Mouse (Mus musculus): ENCODE measurements around the gene Serpinf2. TPM values are rescaled to one million over a fixed set of nuclear protein-coding genes. Genes with fewer than 3 reads are reported as not detected.

The Serpinf2 gene
- polyA plus RNA-seq, 1 experiment: not detected

- H3K9ac ChIP-seq (ENCODE audit: low read depth, poor library complexity, severe bottlenecking): peak within 1 kb of the TSS; percentile 92
- no peaks in the 10 kb centered on the region for H3K9me3 ChIP-seq (replicated peaks; ENCODE audit: control insufficient read depth, insufficient read depth, low read length, poor library complexity, severe bottlenecking)
- TF ChIP-seq EP300 (IDR thresholded peaks at IDR 0.05; ENCODE audit: insufficient read depth, low read depth, low read length): peak; percentile 47; the same call in 1 of the 2 replicates
- TF ChIP-seq CTCF (IDR thresholded peaks at IDR 0.05; ENCODE audit: low read depth, low read length): no peak
- TF ChIP-seq POLR2A (IDR thresholded peaks at IDR 0.05; ENCODE audit: insufficient read depth, low read length): peak; percentile 53
- peak within 1 kb of the TSS; percentile 93 for H3K27ac ChIP-seq (ENCODE audit: insufficient read depth, low read length)
- no peaks in the 10 kb centered on the region for H3K4me1 ChIP-seq (ENCODE audit: control insufficient read depth, insufficient read depth, low read length)
- peak within 1 kb of the TSS; percentile 76 for H3K4me3 ChIP-seq (ENCODE audit: low read depth, low read length)
- peaks cover 5% of the 10 kb centered on the region for H3K36me3 ChIP-seq (ENCODE audit: control insufficient read depth, insufficient read depth, low read length, poor library complexity, severe bottlenecking)
- no peaks in the 10 kb centered on the region for H3K27me3 ChIP-seq (ENCODE audit: control insufficient read depth, insufficient read depth, low read length, poor library complexity, severe bottlenecking)
Measured at GRCm38 (mm10) chr11:75460844-75461742, 21.7 kb upstream of the Serpinf2 start, which contains the start of gene Tlcd2. Gene Tlcd2 (plus strand): TSS chr11:75461715.

- Histone ChIP-seq H3K9me3 (replicated peaks; ENCODE audit: control insufficient read depth, insufficient read depth, low read length, poor library complexity, severe bottlenecking) (no peaks in the 10 kb centered on the region), H3K9ac (ENCODE audit: low read depth, poor library complexity, severe bottlenecking) (peak overlapping the region; percentile 92), H3K27ac (ENCODE audit: insufficient read depth, low read length) (peak overlapping the region; percentile 95), H3K27me3 (ENCODE audit: control insufficient read depth, insufficient read depth, low read length, poor library complexity, severe bottlenecking) (no peaks in the 10 kb centered on the region), H3K4me1 (ENCODE audit: control insufficient read depth, insufficient read depth, low read length) (no peaks in the 10 kb centered on the region), H3K36me3 (ENCODE audit: control insufficient read depth, insufficient read depth, low read length, poor library complexity, severe bottlenecking) (peaks cover under 1% of the 10 kb centered on the region), H3K4me3 (ENCODE audit: low read depth, low read length) (peak overlapping the region; percentile 76)
- TF ChIP-seq EP300 (IDR thresholded peaks at IDR 0.05; ENCODE audit: insufficient read depth, low read depth, low read length) (no peak), CTCF (IDR thresholded peaks at IDR 0.05; ENCODE audit: low read depth, low read length) (no peak), POLR2A (IDR thresholded peaks at IDR 0.05; ENCODE audit: insufficient read depth, low read length) (peak; percentile 31)
Measured at GRCm38 (mm10) chr11:75460103-75460843, 20.9 kb upstream of the Serpinf2 start.

- peak overlapping the region; percentile 92 for H3K9ac ChIP-seq (ENCODE audit: low read depth, poor library complexity, severe bottlenecking)
Measured at GRCm38 (mm10) chr11:75459751-75460102, 20.3 kb upstream of the Serpinf2 start.

DNA sequence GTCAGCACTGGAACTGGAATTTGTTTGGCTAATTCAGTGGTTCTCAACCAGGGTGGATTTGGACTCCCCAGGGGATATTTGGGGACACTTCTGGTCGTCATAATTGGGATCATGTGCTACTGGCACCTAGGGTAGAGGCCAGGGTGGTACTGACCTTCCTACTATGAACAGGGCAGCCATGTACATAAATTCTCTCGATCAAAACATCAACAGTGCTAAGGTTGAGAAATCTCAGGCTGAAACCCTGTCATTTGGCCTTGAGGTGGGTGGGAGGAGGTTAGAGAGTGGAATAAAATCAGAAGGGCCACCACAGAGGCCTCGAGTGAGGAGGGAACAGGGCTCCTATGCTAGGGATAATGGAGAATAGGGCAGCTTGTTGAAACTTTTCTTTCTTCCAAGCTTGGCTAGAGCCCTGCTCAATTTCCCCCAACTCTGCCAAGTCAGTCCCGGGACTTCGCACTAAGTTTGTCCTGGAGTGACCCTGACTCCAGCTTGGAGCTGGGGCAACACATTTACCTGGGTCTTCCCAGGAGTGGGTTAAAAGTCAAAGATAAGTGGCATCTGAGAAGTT lies 19.8 kb upstream of the Serpinf2 start:
- no peaks in the 10 kb centered on the region for H3K9me3 ChIP-seq (replicated peaks; ENCODE audit: control insufficient read depth, insufficient read depth, low read length, poor library complexity, severe bottlenecking)
- peak overlapping the region; percentile 92 for H3K9ac ChIP-seq (ENCODE audit: low read depth, poor library complexity, severe bottlenecking)
- no peak for TF ChIP-seq CTCF (IDR thresholded peaks at IDR 0.05; ENCODE audit: low read depth, low read length)
- H3K27me3 ChIP-seq (ENCODE audit: control insufficient read depth, insufficient read depth, low read length, poor library complexity, severe bottlenecking): no peaks in the 10 kb centered on the region
- H3K36me3 ChIP-seq (ENCODE audit: control insufficient read depth, insufficient read depth, low read length, poor library complexity, severe bottlenecking): no peaks in the 10 kb centered on the region
- H3K4me1 ChIP-seq (ENCODE audit: control insufficient read depth, insufficient read depth, low read length): no peaks in the 10 kb centered on the region
- peak overlapping the region; percentile 95 for H3K27ac ChIP-seq (ENCODE audit: insufficient read depth, low read length)
- H3K4me3 ChIP-seq (ENCODE audit: low read depth, low read length): no peak overlapping the region

More at GRCm38 (mm10) chr11:75459751-75460102, 20.3 kb upstream of the Serpinf2 start:
- TF ChIP-seq CTCF (IDR thresholded peaks at IDR 0.05; ENCODE audit: low read depth, low read length) (no peak), EP300 (IDR thresholded peaks at IDR 0.05; ENCODE audit: insufficient read depth, low read depth, low read length) (no peak), POLR2A (IDR thresholded peaks at IDR 0.05; ENCODE audit: insufficient read depth, low read length) (no peak)
- no peaks in the 10 kb centered on the region for H3K4me1 ChIP-seq (ENCODE audit: control insufficient read depth, insufficient read depth, low read length)
- H3K27ac ChIP-seq (ENCODE audit: insufficient read depth, low read length): peak overlapping the region; percentile 95
- H3K36me3 ChIP-seq (ENCODE audit: control insufficient read depth, insufficient read depth, low read length, poor library complexity, severe bottlenecking): no peaks in the 10 kb centered on the region
- H3K4me3 ChIP-seq (ENCODE audit: low read depth, low read length): peak overlapping the region; percentile 66
- H3K27me3 ChIP-seq (ENCODE audit: control insufficient read depth, insufficient read depth, low read length, poor library complexity, severe bottlenecking): no peaks in the 10 kb centered on the region
- no peaks in the 10 kb centered on the region for H3K9me3 ChIP-seq (replicated peaks; ENCODE audit: control insufficient read depth, insufficient read depth, low read length, poor library complexity, severe bottlenecking)

- Histone ChIP-seq H3K9me3 (replicated peaks; ENCODE audit: control insufficient read depth, insufficient read depth, low read length, poor library complexity, severe bottlenecking) (no peaks in the 10 kb centered on the region), H3K27me3 (ENCODE audit: control insufficient read depth, insufficient read depth, low read length, poor library complexity, severe bottlenecking) (no peaks in the 10 kb centered on the region), H3K36me3 (ENCODE audit: control insufficient read depth, insufficient read depth, low read length, poor library complexity, severe bottlenecking) (no peaks in the 10 kb centered on the region), H3K9ac (ENCODE audit: low read depth, poor library complexity, severe bottlenecking) (no peak overlapping the region), H3K4me1 (ENCODE audit: control insufficient read depth, insufficient read depth, low read length) (no peaks in the 10 kb centered on the region), H3K4me3 (ENCODE audit: low read depth, low read length) (no peak overlapping the region), H3K27ac (ENCODE audit: insufficient read depth, low read length) (no peak overlapping the region)
- no peak for TF ChIP-seq CTCF (IDR thresholded peaks at IDR 0.05; ENCODE audit: low read depth, low read length)
- no peak for TF ChIP-seq EP300 (IDR thresholded peaks at IDR 0.05; ENCODE audit: insufficient read depth, low read depth, low read length)
- TF ChIP-seq POLR2A (IDR thresholded peaks at IDR 0.05; ENCODE audit: insufficient read depth, low read length): no peak
Measured at GRCm38 (mm10) chr11:75458628-75459041, 19.2 kb upstream of the Serpinf2 start.
